Mouse (Mus musculus) stomach, postnatal 0 days (tissue): ENCODE results near the gene Cracr2a. TPM values are rescaled to one million over a fixed set of nuclear protein-coding genes. Genes with fewer than 3 reads are reported as not detected.

ENCODE experiments used
- ATAC-seq: fragments of 200-750 bp; cut with Nextera tagmentation; 2 replicates; pipeline ENCODE4 v1.8.0; 2017; ENCODE audit not compliant: low FRiP score, low TSS enrichment
- DNase-seq: peaks from one replicate; pipeline ENCODE4 v3.0.0-alpha.2; 2016; ENCODE audit warnings: low spot score
- H3K27ac ChIP-seq: fragments of 300-500 bp; sonication (generic); replicated peaks from 2 replicates; pipeline ENCODE4 v1.5.1; 2014; ENCODE audit warnings: mild to moderate bottlenecking, control low read depth
- H3K27me3 ChIP-seq: fragments of 300-500 bp; sonication (generic); 2 replicates; pipeline ENCODE4 v1.6.1; 2014; ENCODE audit warnings: low read length; ENCODE audit not compliant: control insufficient read depth, insufficient read depth
- H3K36me3 ChIP-seq: fragments of 300-500 bp; sonication (generic); 2 replicates; pipeline ENCODE4 v1.6.1; 2014; ENCODE audit warnings: low read length, mixed read lengths; ENCODE audit not compliant: control insufficient read depth, insufficient read depth
- H3K4me1 ChIP-seq: fragments of 300-500 bp; sonication (generic); replicated peaks from 2 replicates; pipeline ENCODE4 v1.6.1; 2014; ENCODE audit warnings: antibody characterized with exemption; ENCODE audit not compliant: control insufficient read depth, insufficient read depth
- H3K4me2 ChIP-seq: fragments of 300-500 bp; sonication (generic); replicated peaks from 2 replicates; pipeline ENCODE4 v1.6.1; 2014; ENCODE audit warnings: low read depth, mild to moderate bottlenecking, control low read depth, moderate library complexity
- H3K4me3 ChIP-seq: fragments of 300-500 bp; sonication (generic); 2 replicates; pipeline ENCODE4 v1.5.1; 2014; ENCODE audit warnings: low read depth, low read length, control low read depth
- H3K9ac ChIP-seq: fragments of 300-500 bp; sonication (generic); 2 replicates; pipeline ENCODE4 v1.6.1; 2014; ENCODE audit warnings: mild to moderate bottlenecking, low read length, control low read depth, mixed read lengths
- H3K9me3 ChIP-seq: fragments of 300-500 bp; sonication (generic); 2 replicates; pipeline ENCODE4 v1.6.1; 2016; ENCODE audit warnings: low read length; ENCODE audit not compliant: control insufficient read depth
- CTCF ChIP-seq: IDR thresholded peaks from 2 replicates; pipeline ENCODE4 v1.5.1; 2016; ENCODE audit warnings: antibody characterized with exemption, low read depth, mild to moderate bottlenecking, moderate library complexity
- EP300 ChIP-seq: optimal IDR thresholded peaks from 2 replicates; pipeline ENCODE3; 2016; ENCODE audit warnings: antibody characterized with exemption
- WGBS: fragments of 180-500 bp; shearing (Covaris S2); extraction: QIAGEN DNeasy Blood & Tissue Kit; methylation state at CpG from one replicate; pipeline ENCODE4 v1.1.7; 2014; 5-methylcytosine and 5-hydroxymethylcytosine counted together
- polyA plus RNA-seq: library from polyadenylated mRNA; unstranded; fragments of >200 nt; fragmentation: Nextera tagmentation; extraction: Ambion mirVana; gene quantifications from 2 replicates; pipeline ENCODE4 v1.2.1, GENCODE M21; 2015

Cracr2a gene
- polyA plus RNA-seq, 1 experiment from 2014 or later, result 0.96 TPM

DNA sequence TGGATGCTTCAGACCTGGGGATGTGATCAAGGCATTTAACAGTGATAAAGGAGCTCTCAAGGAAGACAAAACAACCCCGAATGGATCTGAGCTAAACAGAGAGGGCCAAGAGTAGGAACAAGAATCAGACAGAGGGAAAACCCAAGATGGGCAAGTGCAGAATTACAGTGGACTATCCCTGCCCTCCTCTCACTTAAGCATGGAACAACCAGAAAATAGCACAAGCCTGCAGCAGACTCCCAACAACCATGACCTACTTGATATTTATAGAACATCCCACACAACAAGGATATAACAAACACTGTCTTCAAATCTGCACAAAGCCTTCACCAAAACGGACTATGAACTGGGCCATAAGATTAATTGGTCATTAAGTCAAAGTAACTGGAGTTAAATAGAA is 23.0 kb upstream of the Cracr2a start:
- H3K27ac ChIP-seq, result no peak overlapping the region
- ATAC-seq (no peak), DNase-seq (no peak)
- no peaks in the 10 kb centered on the region for H3K9me3 ChIP-seq
- no peak overlapping the region for H3K4me3 ChIP-seq
- TF ChIP-seq EP300 (no peak), CTCF (no peak)
- no peaks in the 10 kb centered on the region for H3K4me1 ChIP-seq
- no peak overlapping the region for H3K9ac ChIP-seq
- no peaks in the 10 kb centered on the region for H3K36me3 ChIP-seq
- H3K4me2 ChIP-seq, result no peak overlapping the region
- H3K27me3 ChIP-seq, result no peaks in the 10 kb centered on the region
- WGBS, result 66% methylated on average over 2 of the region's 2 CpGs

- TF ChIP-seq CTCF, result no peak
- TF ChIP-seq EP300, result no peak
- H3K4me3 ChIP-seq, result no peak overlapping the region
- H3K27ac ChIP-seq, result no peak overlapping the region
- 93% methylated on average over 4 of the region's 4 CpGs for WGBS
- H3K4me1 ChIP-seq, result no peaks in the 10 kb centered on the region
- H3K4me2 ChIP-seq, result no peak overlapping the region
- H3K36me3 ChIP-seq, result no peaks in the 10 kb centered on the region
- H3K9ac ChIP-seq, result no peak overlapping the region
- DNase-seq (no peak), ATAC-seq (no peak)
- H3K9me3 ChIP-seq, result no peaks in the 10 kb centered on the region
- H3K27me3 ChIP-seq, result no peaks in the 10 kb centered on the region
These were observed 21.9 kb upstream of the Cracr2a start for GRCm38 (mm10) chr6:127539226-127539625.

- no peak for TF ChIP-seq EP300
- ATAC-seq, result no peak
- Histone ChIP-seq H3K36me3 (no peaks in the 10 kb centered on the region), H3K9ac (no peak overlapping the region), H3K9me3 (no peaks in the 10 kb centered on the region), H3K27ac (no peak overlapping the region), H3K4me1 (no peaks in the 10 kb centered on the region), H3K4me3 (no peak overlapping the region), H3K27me3 (no peaks in the 10 kb centered on the region), H3K4me2 (no peak overlapping the region)
- WGBS, result 58% methylated on average over 5 of the region's 5 CpGs
- no peak for DNase-seq
These were observed 21.5 kb upstream of the Cracr2a start for GRCm38 (mm10) chr6:127539659-127540058.

GRCm38 (mm10) chr6:127540517-127540916 is 20.6 kb upstream of the Cracr2a start:
- DNase-seq (no peak), ATAC-seq (no peak)
- H3K4me1 ChIP-seq, result no peaks in the 10 kb centered on the region
- TF ChIP-seq EP300, result no peak
- no peak for TF ChIP-seq CTCF
- no peak overlapping the region for H3K9ac ChIP-seq
- WGBS, result 51% methylated on average over 4 of the region's 4 CpGs
- H3K36me3 ChIP-seq, result no peaks in the 10 kb centered on the region
- no peak overlapping the region for H3K27ac ChIP-seq
- no peak overlapping the region for H3K4me3 ChIP-seq
- no peaks in the 10 kb centered on the region for H3K9me3 ChIP-seq
- H3K4me2 ChIP-seq, result no peak overlapping the region
- no peaks in the 10 kb centered on the region for H3K27me3 ChIP-seq

DNA sequence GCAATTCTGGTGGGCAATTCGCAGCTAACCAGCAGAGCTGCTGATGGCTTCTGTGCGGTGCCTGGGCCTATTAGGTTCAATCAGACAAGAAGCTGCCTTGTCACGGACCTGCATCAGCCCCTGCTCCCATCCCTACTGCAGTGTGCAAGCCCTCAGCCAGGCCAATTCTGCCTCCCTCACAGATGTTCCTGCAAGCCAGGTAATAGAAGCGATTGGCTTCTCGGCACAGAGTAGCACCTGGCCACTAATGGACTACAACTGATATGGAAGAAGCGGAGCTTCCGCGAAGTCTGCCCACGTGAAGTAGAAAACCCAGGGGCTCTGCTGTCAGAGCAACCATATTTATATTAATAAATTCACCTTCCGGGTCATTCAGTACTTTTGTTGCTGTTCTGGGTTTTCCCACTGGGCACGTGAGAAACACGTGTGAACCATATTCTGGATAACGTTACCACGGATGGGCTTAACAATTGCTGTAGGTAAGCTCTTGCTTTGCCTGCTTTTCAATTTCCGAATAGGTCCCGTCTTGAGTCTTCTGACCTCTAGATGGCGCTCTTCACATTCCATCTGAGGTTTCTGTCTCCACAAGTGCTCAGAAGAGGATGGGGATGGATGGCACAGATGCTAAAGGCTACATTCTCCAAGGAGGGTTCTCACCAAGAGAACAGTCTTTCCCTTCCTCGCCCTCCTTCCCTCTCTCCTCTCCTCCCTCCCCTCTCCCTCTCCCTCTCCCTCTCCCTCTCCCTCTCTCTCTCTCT is 19.3 kb upstream of the Cracr2a start:
- no peak for ATAC-seq
- Histone ChIP-seq H3K36me3 (no peaks in the 10 kb centered on the region), H3K27me3 (no peaks in the 10 kb centered on the region), H3K9me3 (no peaks in the 10 kb centered on the region), H3K4me1 (no peaks in the 10 kb centered on the region), H3K27ac (no peak overlapping the region), H3K4me3 (no peak overlapping the region), H3K9ac (no peak overlapping the region), H3K4me2 (no peak overlapping the region)
- 35% methylated on average over 18 of the region's 18 CpGs for WGBS
- peak; percentile 44 for DNase-seq
- TF ChIP-seq EP300, result no peak
- peak; percentile 90 for TF ChIP-seq CTCF

DNA sequence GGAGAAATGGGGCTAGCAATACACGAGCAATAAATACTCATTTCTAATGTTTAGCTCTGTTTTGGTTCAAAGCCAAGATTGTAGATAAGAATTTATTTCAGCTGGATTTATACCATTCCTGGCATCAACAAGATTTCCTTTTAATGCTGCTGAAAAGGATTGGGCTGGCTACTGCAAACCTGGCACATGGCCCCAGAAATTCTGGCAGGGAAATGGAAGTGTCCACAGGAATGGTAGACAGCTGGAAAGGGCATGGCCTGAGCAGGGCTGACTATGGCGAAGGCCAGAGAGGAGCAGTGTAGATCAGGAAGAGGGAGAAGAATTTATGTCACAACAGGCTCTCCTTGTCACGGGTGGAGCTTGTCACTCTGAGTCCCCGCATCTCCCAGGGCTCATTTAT is 14.5 kb upstream of the Cracr2a start:
- H3K27ac ChIP-seq, result no peak overlapping the region
- TF ChIP-seq CTCF (no peak), EP300 (no peak)
- ATAC-seq, result peak; percentile 35; the same call in 1 of the 2 replicates

More for the DNA sequence above, 14.5 kb upstream of the Cracr2a start:
- DNase-seq, result no peak
- Histone ChIP-seq H3K9me3 (no peaks in the 10 kb centered on the region), H3K4me2 (no peak overlapping the region), H3K4me1 (no peaks in the 10 kb centered on the region), H3K36me3 (no peaks in the 10 kb centered on the region), H3K9ac (no peak overlapping the region), H3K4me3 (no peak overlapping the region), H3K27me3 (no peaks in the 10 kb centered on the region)
- 30% methylated on average over 4 of the region's 4 CpGs for WGBS
